Mouse (Mus musculus) lung, embryonic 14.5 days (tissue): Measurements from ENCODE around the gene Dao. TPM values are rescaled to one million over a fixed set of nuclear protein-coding genes. Genes with fewer than 3 reads are reported as not detected.

ENCODE experiments used
- ATAC-seq: fragments of 200-750 bp; cut with Nextera tagmentation; 2 replicates; pipeline ENCODE4 v1.8.0; 2017; ENCODE audit warnings: mild to moderate bottlenecking, moderate TSS enrichment, moderate library complexity; ENCODE audit not compliant: insufficient read depth
- DNase-seq: peaks from one replicate; pipeline ENCODE4 v3.0.0-alpha.2; 2015
- H3K27ac ChIP-seq: fragments of 300-500 bp; sonication (generic); 2 replicates; pipeline ENCODE4 v1.5.1; 2014; ENCODE audit warnings: low read depth, mild to moderate bottlenecking, moderate library complexity
- H3K27me3 ChIP-seq: fragments of 300-500 bp; sonication (generic); 2 replicates; pipeline ENCODE4 v1.6.1; 2014; ENCODE audit warnings: low read length, control low read depth; ENCODE audit not compliant: insufficient read depth
- H3K36me3 ChIP-seq: fragments of 300-500 bp; sonication (generic); 2 replicates; pipeline ENCODE4 v1.6.1; 2014; ENCODE audit warnings: control low read depth; ENCODE audit not compliant: insufficient read depth
- H3K4me1 ChIP-seq: fragments of 300-500 bp; sonication (generic); 2 replicates; pipeline ENCODE4 v1.6.1; 2014; ENCODE audit warnings: antibody characterized with exemption, control low read depth; ENCODE audit not compliant: insufficient read depth
- H3K4me2 ChIP-seq: fragments of 300-500 bp; sonication (generic); 2 replicates; pipeline ENCODE4 v1.6.1; 2014; ENCODE audit warnings: mild to moderate bottlenecking
- H3K4me3 ChIP-seq: fragments of 300-500 bp; sonication (generic); 2 replicates; pipeline ENCODE4 v1.5.1; 2014; ENCODE audit warnings: low read depth, low read length
- H3K9ac ChIP-seq: fragments of 300-500 bp; sonication (generic); 2 replicates; pipeline ENCODE4 v1.6.1; 2014
- H3K9me3 ChIP-seq: fragments of 300-500 bp; sonication (generic); 2 replicates; pipeline ENCODE4 v1.6.1; 2016; ENCODE audit warnings: low read depth, low read length, control low read depth
- CTCF ChIP-seq: IDR thresholded peaks from 2 replicates; pipeline ENCODE4 v1.5.1; 2016; ENCODE audit warnings: antibody characterized with exemption, low read depth
- WGBS: fragments of 180-500 bp; shearing (Covaris S2); extraction: QIAGEN DNeasy Blood & Tissue Kit; methylation state at CpG from one replicate; pipeline ENCODE4 v1.1.7; 2014; 5-methylcytosine and 5-hydroxymethylcytosine counted together
- polyA plus RNA-seq: library from polyadenylated mRNA; unstranded; fragments of >200 nt; fragmentation: Nextera tagmentation; extraction: Ambion mirVana; gene quantifications from 2 replicates; pipeline ENCODE4 v1.2.1, GENCODE M21; 2014

Gene Dao
- polyA plus RNA-seq, 1 experiment from 2014 or later = not detected

- no peak overlapping the region for H3K27ac ChIP-seq
Measured at GRCm38 (mm10) chr5:114052246-114052761, 48.8 kb downstream of the Dao start.

GRCm38 (mm10) chr5:114057129-114057731 lies 53.7 kb downstream of the Dao start:
- Histone ChIP-seq H3K27me3 (no peaks in the 10 kb centered on the region), H3K4me2 (no peak overlapping the region), H3K4me1 (0 out of 2 replicates have a peak, but pooled peaks cover 3% of the 10 kb centered on the region), H3K27ac (no peak overlapping the region), H3K4me3 (no peak overlapping the region), H3K9ac (no peak overlapping the region), H3K36me3 (no peaks in the 10 kb centered on the region), H3K9me3 (no peaks in the 10 kb centered on the region)
- 70% methylated on average over 9 of the region's 9 CpGs for WGBS
- no peak for ATAC-seq
- no peak for DNase-seq
- TF ChIP-seq CTCF = no peak

More at GRCm38 (mm10) chr5:114052246-114052761, 48.8 kb downstream of the Dao start:
- H3K27me3 ChIP-seq = no peaks in the 10 kb centered on the region
- WGBS = 13% methylated on average over 9 of the region's 9 CpGs
- H3K9ac ChIP-seq = 0 out of 2 replicates have a peak overlapping the region, but pooled peaks have one; percentile 10
- no peaks in the 10 kb centered on the region for H3K9me3 ChIP-seq
- DNase-seq (peak; percentile 84), ATAC-seq (0 out of 2 replicates have a peak, but pooled peaks have one; percentile 58)
- no peaks in the 10 kb centered on the region for H3K36me3 ChIP-seq
- no peak overlapping the region for H3K4me3 ChIP-seq
- peak; percentile 92 for TF ChIP-seq CTCF
- 0 out of 2 replicates have a peak, but pooled peaks cover 3% of the 10 kb centered on the region for H3K4me1 ChIP-seq
- H3K4me2 ChIP-seq = peak overlapping the region; percentile 41; the same call in 1 of the 2 replicates

- ATAC-seq (no peak), DNase-seq (no peak)
- no peaks in the 10 kb centered on the region for H3K9me3 ChIP-seq
- H3K9ac ChIP-seq = no peak overlapping the region
- no peaks in the 10 kb centered on the region for H3K4me1 ChIP-seq
- H3K27me3 ChIP-seq = no peaks in the 10 kb centered on the region
- H3K4me2 ChIP-seq = no peak overlapping the region
- H3K4me3 ChIP-seq = no peak overlapping the region
- no peaks in the 10 kb centered on the region for H3K36me3 ChIP-seq
- no peak for TF ChIP-seq CTCF
- 31% methylated on average over 7 of the region's 7 CpGs for WGBS
- no peak overlapping the region for H3K27ac ChIP-seq
Measured at GRCm38 (mm10) chr5:114061675-114062074, 58.2 kb downstream of the Dao start.

- Histone ChIP-seq H3K9me3 (no peaks in the 10 kb centered on the region), H3K36me3 (no peaks in the 10 kb centered on the region), H3K27me3 (no peaks in the 10 kb centered on the region), H3K4me2 (no peak overlapping the region), H3K27ac (no peak overlapping the region), H3K4me3 (no peak overlapping the region), H3K9ac (no peak overlapping the region), H3K4me1 (no peaks in the 10 kb centered on the region)
- ATAC-seq (no peak), DNase-seq (no peak)
- no peak for TF ChIP-seq CTCF
- WGBS = 68% methylated on average over 4 of the region's 4 CpGs
Measured at GRCm38 (mm10) chr5:114063958-114064357, 60.5 kb downstream of the Dao start.

GRCm38 (mm10) chr5:114065161-114065560 lies 61.7 kb downstream of the Dao start, which contains the start of gene Usp30:
Gene Usp30, plus strand, starts transcription at chr5:114065461.
- Histone ChIP-seq H3K27me3 (no peaks in the 10 kb centered on the region), H3K36me3 (no peaks in the 10 kb centered on the region), H3K9me3 (no peaks in the 10 kb centered on the region), H3K27ac (no peak within 1 kb of the TSS), H3K4me2 (no peak within 1 kb of the TSS), H3K4me1 (no peaks in the 10 kb centered on the region), H3K4me3 (no peak within 1 kb of the TSS), H3K9ac (no peak within 1 kb of the TSS)
- no peak for ATAC-seq
- no peak for TF ChIP-seq CTCF
- no peak for DNase-seq
- WGBS = 89% methylated on average over 6 of the region's 6 CpGs

GRCm38 (mm10) chr5:114066601-114067000 lies 63.1 kb downstream of the Dao start:
- Histone ChIP-seq H3K27me3 (no peaks in the 10 kb centered on the region), H3K9me3 (no peaks in the 10 kb centered on the region), H3K9ac (no peak overlapping the region), H3K4me1 (no peaks in the 10 kb centered on the region), H3K27ac (no peak overlapping the region), H3K4me3 (no peak overlapping the region), H3K4me2 (no peak overlapping the region), H3K36me3 (no peaks in the 10 kb centered on the region)
- no peak for TF ChIP-seq CTCF
- ATAC-seq (no peak), DNase-seq (no peak)
- 27% methylated on average over 6 of the region's 6 CpGs for WGBS

GRCm38 (mm10) chr5:114067543-114067942 lies 64.0 kb downstream of the Dao start:
- H3K27ac ChIP-seq = no peak overlapping the region
- no peak overlapping the region for H3K9ac ChIP-seq
- DNase-seq = no peak
- H3K36me3 ChIP-seq = no peaks in the 10 kb centered on the region
- no peaks in the 10 kb centered on the region for H3K4me1 ChIP-seq
- 76% methylated on average over 9 of the region's 9 CpGs for WGBS
- ATAC-seq = no peak
- no peaks in the 10 kb centered on the region for H3K9me3 ChIP-seq
- H3K4me2 ChIP-seq = no peak overlapping the region
- no peak for TF ChIP-seq CTCF
- H3K27me3 ChIP-seq = no peaks in the 10 kb centered on the region
- H3K4me3 ChIP-seq = no peak overlapping the region
